Mouse (Mus musculus) lung, embryonic 16.5 days (tissue): ENCODE data around the gene Aip. TPM values are rescaled to one million over a fixed set of nuclear protein-coding genes. Genes with fewer than 3 reads are reported as not detected.

Experiments
- ATAC-seq: fragments of 200-750 bp; cut with Nextera tagmentation; 2 replicates; pipeline ENCODE4 v1.8.0; 2017; ENCODE audit warnings: low read depth, mild to moderate bottlenecking, moderate library complexity
- H3K27ac ChIP-seq: fragments of 300-500 bp; sonication (generic); 2 replicates; pipeline ENCODE4 v1.5.1; 2014; ENCODE audit warnings: mild to moderate bottlenecking, control low read depth, low read length
- H3K27me3 ChIP-seq: fragments of 300-500 bp; sonication (generic); 2 replicates; pipeline ENCODE4 v1.6.1; 2014; ENCODE audit warnings: low read depth, low read length, mixed read lengths; ENCODE audit not compliant: control insufficient read depth, insufficient read depth
- H3K36me3 ChIP-seq: fragments of 300-500 bp; sonication (generic); 2 replicates; pipeline ENCODE4 v1.6.1; 2014; ENCODE audit warnings: low read length; ENCODE audit not compliant: control insufficient read depth, insufficient read depth
- H3K4me1 ChIP-seq: fragments of 300-500 bp; sonication (generic); replicated peaks from 2 replicates; pipeline ENCODE4 v1.6.1; 2014; ENCODE audit warnings: low read length, mixed read lengths; ENCODE audit not compliant: control insufficient read depth, insufficient read depth
- H3K4me2 ChIP-seq: fragments of 300-500 bp; sonication (generic); 2 replicates; pipeline ENCODE4 v1.6.1; 2014; ENCODE audit warnings: low read depth, low read length, control low read depth
- H3K4me3 ChIP-seq: fragments of 300-500 bp; sonication (generic); 2 replicates; pipeline ENCODE4 v1.5.1; 2014; ENCODE audit warnings: mild to moderate bottlenecking, low read length, control low read depth
- H3K9ac ChIP-seq: fragments of 300-500 bp; sonication (generic); 2 replicates; pipeline ENCODE4 v1.6.1; 2014; ENCODE audit warnings: low read length, control low read depth
- H3K9me3 ChIP-seq: fragments of 300-500 bp; sonication (generic); 2 replicates; pipeline ENCODE4 v1.6.1; 2016; ENCODE audit warnings: low read length; ENCODE audit not compliant: control insufficient read depth
- WGBS: fragments of 180-500 bp; shearing (Covaris S2); extraction: QIAGEN DNeasy Blood & Tissue Kit; methylation state at CpG from one replicate; pipeline ENCODE4 v1.1.7; 2014; 5-methylcytosine and 5-hydroxymethylcytosine counted together
- polyA plus RNA-seq: library from polyadenylated mRNA; unstranded; fragments of >200 nt; fragmentation: Nextera tagmentation; extraction: Ambion mirVana; gene quantifications from 2 replicates; pipeline ENCODE4 v1.2.1, GENCODE M21; 2015

Aip gene
- polyA plus RNA-seq, 1 experiment from 2014 or later, result 102 TPM

DNA sequence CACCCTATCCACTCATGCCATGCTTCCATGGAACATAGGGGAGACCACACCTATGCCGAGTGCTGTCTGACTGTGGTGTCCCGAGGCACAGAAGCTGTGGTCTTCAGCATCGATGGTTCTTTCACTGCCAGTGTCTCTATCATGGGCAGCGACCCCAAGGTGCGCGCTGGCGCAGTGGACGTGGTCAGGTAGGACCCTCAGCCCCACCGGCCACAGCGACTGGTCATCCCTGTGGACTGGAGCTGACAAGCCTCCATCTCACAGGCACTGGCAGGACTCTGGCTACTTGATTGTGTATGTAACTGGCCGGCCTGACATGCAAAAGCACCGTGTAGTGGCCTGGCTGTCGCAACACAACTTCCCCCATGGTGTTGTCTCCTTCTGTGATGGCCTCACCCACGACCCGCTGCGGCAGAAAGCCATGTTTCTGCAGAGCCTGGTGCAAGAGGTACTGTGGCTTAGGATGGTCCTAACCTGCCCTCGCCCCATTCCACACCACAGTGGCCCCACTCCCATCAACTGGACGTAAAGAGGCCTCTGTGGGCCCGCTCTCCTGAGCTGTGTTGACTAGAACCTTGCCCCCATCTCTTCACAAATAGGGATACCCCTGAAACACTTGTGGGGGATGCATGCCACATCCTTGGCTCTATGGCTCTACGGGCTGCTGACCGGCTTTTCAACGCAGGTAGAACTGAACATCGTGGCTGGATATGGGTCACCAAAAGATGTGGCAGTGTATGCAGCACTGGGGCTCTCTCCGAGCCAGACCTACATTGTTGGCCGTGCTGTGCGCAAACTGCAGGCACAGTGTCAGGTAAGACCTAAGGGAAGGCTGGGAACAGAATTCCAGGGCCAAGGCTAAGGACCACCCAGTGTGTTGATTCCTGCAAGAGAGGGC, 13.3 kb downstream of the Aip start:
- H3K4me3 ChIP-seq, result no peak overlapping the region
- no peak overlapping the region for H3K27ac ChIP-seq
- ATAC-seq, result no peak
- no peaks in the 10 kb centered on the region for H3K27me3 ChIP-seq
- no peak overlapping the region for H3K4me2 ChIP-seq
- H3K4me1 ChIP-seq, result no peaks in the 10 kb centered on the region
- no peaks in the 10 kb centered on the region for H3K9me3 ChIP-seq
- H3K9ac ChIP-seq, result no peak overlapping the region
- whole genome bisulfite sequencing, result 92% methylated on average over 26 of the region's 26 CpGs
- H3K36me3 ChIP-seq, result peaks cover 15% of the 10 kb centered on the region

DNA sequence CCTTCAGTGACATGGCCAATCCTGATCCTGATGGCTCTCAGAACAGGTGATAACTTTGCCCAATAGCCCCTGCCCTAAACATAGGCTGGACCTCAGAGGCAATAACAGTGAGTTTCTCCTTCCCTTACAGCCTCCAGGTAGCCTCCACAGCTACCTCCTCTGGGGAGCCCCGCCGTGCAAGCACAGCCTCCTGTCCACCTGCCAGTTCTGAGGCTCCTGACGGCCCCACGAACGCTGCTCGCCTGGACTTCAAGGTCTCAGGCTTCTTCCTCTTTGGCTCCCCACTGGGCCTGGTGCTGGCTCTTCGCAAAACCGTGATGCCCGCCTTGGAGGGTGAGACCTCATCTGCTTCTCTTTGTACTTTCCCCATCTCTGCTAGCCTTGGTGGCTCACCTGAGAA, 17.1 kb downstream of the Aip start:
- ATAC-seq, result no peak
- H3K27me3 ChIP-seq, result no peaks in the 10 kb centered on the region
- peaks cover 2% of the 10 kb centered on the region; the same call in 1 of the 2 replicates for H3K36me3 ChIP-seq
- H3K9ac ChIP-seq, result no peak overlapping the region
- WGBS, result 81% methylated on average over 9 of the region's 9 CpGs
- H3K9me3 ChIP-seq, result no peaks in the 10 kb centered on the region
- no peaks in the 10 kb centered on the region for H3K4me1 ChIP-seq
- no peak overlapping the region for H3K4me2 ChIP-seq
- H3K27ac ChIP-seq, result no peak overlapping the region
- no peak overlapping the region for H3K4me3 ChIP-seq

DNA sequence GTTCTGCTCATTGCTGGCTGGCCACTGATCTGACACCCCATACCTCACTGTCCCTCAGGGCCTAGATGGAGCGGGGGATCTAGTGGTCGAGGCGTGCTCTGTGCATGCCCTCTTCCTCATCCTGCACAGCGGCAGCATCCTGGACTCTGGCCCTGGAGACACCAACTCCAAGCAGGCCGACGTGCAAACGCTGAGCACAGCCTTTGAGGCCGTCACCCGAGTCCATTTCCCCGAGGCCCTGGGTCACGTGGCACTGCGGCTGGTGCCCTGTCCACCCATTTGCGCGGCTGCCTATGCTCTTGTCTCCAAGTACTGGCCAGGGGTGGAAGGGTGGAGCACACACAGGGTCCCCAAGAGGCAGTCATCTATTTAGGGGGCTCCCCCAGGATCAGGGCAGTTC, 19.0 kb downstream of the Aip start:
- Histone ChIP-seq H3K27me3 (peaks cover 1% of the 10 kb centered on the region), H3K4me3 (no peak overlapping the region), H3K4me2 (no peak overlapping the region), H3K4me1 (no peaks in the 10 kb centered on the region), H3K9ac (no peak overlapping the region), H3K9me3 (no peaks in the 10 kb centered on the region), H3K27ac (no peak overlapping the region), H3K36me3 (no peaks in the 10 kb centered on the region; the same call in 1 of the 2 replicates)
- WGBS, result 88% methylated on average over 14 of the region's 14 CpGs
- no peak for ATAC-seq

DNA sequence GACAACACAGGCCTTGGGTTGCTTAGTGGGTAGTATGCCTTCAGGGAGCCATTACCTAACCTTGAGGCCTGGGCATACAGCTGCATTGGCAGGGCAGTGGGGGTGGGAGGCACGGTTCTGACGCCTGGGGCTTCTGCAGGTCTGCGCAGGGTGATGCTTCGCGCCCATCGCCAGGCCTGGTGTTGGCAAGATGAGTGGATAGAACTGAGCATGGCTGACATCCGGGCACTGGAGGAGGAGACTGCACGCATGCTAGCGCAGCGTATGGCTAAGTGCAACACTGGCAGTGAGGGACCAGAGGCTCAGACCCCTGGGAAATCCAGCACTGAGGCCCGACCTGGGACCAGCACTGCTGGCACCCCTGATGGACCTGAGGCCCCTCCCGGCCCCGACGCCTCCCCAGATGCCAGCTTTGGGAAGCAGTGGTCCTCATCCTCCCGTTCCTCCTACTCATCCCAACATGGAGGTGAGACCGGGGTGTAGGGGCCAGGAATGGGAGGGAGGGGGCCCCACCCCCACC, 20.9 kb downstream of the Aip start:
- no peak for ATAC-seq
- WGBS, result 87% methylated on average over 16 of the region's 16 CpGs
- H3K36me3 ChIP-seq, result no peaks in the 10 kb centered on the region

DNA sequence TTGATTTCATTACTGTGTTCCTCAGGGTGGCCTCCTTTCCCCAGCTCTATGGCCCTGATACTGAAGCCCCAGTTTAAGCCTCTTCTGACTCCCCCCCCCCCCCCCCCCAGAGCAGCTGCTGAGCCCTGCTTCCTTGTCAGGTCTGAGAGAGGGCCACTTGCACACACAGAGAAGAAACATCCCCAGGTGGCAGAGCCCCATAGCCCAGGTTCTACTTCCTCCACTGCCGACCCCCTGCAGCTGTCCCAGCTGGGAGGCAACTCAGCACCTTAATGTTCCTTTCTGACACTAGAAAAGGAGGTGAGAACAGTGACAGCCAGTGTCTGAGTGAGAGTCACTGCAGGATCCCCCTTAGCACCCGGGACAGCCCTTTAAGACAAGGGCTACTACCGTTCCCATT, 21.9 kb downstream of the Aip start:
- no peaks in the 10 kb centered on the region for H3K9me3 ChIP-seq
- ATAC-seq, result no peak
- H3K4me3 ChIP-seq, result no peak overlapping the region
- H3K9ac ChIP-seq, result no peak overlapping the region
- no peaks in the 10 kb centered on the region for H3K36me3 ChIP-seq
- H3K4me2 ChIP-seq, result no peak overlapping the region
- no peak overlapping the region for H3K27ac ChIP-seq
- H3K4me1 ChIP-seq, result peaks cover 22% of the 10 kb centered on the region
- H3K27me3 ChIP-seq, result peaks cover 18% of the 10 kb centered on the region
- 48% methylated on average over 3 of the region's 3 CpGs for WGBS

More for the DNA sequence above, 20.9 kb downstream of the Aip start:
- H3K4me1 ChIP-seq, result peaks cover 15% of the 10 kb centered on the region
- H3K27ac ChIP-seq, result no peak overlapping the region
- H3K4me2 ChIP-seq, result no peak overlapping the region
- no peak overlapping the region for H3K4me3 ChIP-seq
- no peak overlapping the region for H3K9ac ChIP-seq
- H3K9me3 ChIP-seq, result no peaks in the 10 kb centered on the region
- peaks cover 18% of the 10 kb centered on the region for H3K27me3 ChIP-seq

DNA sequence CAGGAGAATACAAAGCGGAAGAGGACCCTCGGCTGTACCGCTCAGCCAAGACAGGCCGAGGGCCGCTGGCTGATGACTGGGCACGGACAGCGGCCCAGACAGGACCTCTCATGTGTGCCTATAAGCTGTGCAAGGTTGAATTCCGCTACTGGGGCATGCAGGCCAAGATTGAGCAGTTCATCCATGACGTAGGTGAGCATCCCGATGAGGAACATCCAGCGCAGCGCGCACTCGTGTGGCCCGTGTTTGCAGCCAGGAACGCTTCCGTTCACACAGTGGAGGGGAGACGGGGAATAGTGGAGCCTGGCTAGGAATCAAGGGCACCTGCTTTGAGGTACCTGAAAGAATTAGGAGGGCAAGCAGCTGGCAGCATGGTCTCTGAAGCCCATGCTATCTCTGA, 22.4 kb downstream of the Aip start:
- Histone ChIP-seq H3K36me3 (no peaks in the 10 kb centered on the region), H3K4me2 (no peak overlapping the region), H3K4me1 (peaks cover 23% of the 10 kb centered on the region), H3K9me3 (no peaks in the 10 kb centered on the region), H3K27ac (no peak overlapping the region), H3K4me3 (no peak overlapping the region), H3K27me3 (peaks cover 18% of the 10 kb centered on the region), H3K9ac (no peak overlapping the region)
- no peak for ATAC-seq
- WGBS, result 88% methylated on average over 18 of the region's 18 CpGs

DNA sequence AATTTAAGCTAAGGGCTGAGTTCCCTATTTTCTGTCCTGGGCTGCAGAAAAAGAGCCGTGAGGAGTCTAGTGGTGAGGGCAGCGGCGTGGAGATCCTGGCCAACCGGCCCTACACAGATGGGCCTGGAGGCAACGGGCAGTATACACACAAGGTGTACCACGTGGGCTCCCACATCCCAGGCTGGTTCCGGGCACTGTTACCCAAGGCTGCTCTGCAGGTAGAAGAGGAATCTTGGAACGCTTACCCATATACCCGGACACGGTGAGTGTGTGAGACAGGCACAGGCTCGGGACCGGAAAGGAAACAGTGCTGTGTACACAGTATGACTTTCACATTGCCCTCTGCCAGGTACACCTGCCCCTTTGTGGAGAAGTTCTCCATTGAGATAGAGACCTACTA, 23.0 kb downstream of the Aip start:
- no peak for ATAC-seq
- no peak overlapping the region for H3K9ac ChIP-seq
- no peaks in the 10 kb centered on the region for H3K36me3 ChIP-seq
- H3K27ac ChIP-seq, result no peak overlapping the region
- peaks cover 23% of the 10 kb centered on the region for H3K4me1 ChIP-seq
- peaks cover 18% of the 10 kb centered on the region for H3K27me3 ChIP-seq
- no peak overlapping the region for H3K4me2 ChIP-seq
- WGBS, result 88% methylated on average over 12 of the region's 12 CpGs
- no peaks in the 10 kb centered on the region for H3K9me3 ChIP-seq
- no peak overlapping the region for H3K4me3 ChIP-seq

DNA sequence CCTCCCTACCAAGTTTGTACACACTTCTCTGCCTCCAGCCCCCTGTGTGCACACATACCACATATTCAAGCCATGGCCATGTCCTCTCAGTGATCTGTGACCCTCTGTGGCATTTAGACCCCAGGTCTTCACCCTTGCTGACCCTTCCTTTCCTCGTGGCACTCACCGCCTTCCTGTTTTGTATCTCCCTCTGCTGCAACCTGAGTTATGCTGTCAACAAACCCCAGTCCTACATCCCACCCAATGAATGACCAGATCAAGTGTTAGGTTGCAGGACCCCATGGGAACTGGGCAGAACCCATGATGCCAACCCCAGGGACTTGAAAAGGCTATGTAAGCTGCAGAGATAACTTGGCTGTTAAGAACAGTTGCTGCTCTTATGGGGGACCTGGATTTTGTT, 23.6 kb downstream of the Aip start:
- H3K27me3 ChIP-seq, result peaks cover 18% of the 10 kb centered on the region
- no peak for ATAC-seq
- WGBS, result 78% methylated on average over 2 of the region's 2 CpGs
- H3K9me3 ChIP-seq, result no peaks in the 10 kb centered on the region
- no peak overlapping the region for H3K9ac ChIP-seq
- H3K4me1 ChIP-seq, result peaks cover 23% of the 10 kb centered on the region
- H3K36me3 ChIP-seq, result no peaks in the 10 kb centered on the region
- H3K4me3 ChIP-seq, result no peak overlapping the region
- H3K4me2 ChIP-seq, result no peak overlapping the region
- H3K27ac ChIP-seq, result no peak overlapping the region

DNA sequence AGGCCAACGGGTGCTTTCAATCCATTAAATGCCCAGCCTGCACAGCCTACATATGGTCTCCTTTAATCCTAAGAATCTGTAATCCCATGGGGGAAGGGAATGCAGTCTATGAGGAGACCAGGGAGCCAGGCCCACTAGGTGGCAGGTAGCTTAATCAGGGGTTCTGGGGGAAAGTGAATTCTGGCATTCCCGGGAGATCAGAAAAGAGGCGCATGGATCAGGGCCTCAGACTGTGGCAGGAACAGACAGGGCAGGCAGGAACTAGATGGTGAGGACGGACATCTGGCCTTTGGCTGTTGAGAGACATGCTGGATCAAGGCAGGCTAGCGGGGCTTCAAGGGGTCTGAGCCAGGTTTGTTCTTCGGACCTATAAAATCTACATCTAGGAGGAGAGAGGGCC, 24.2 kb downstream of the Aip start:
- H3K4me3 ChIP-seq, result no peak overlapping the region
- H3K27ac ChIP-seq, result no peak overlapping the region
- peaks cover 18% of the 10 kb centered on the region for H3K27me3 ChIP-seq
- no peak for ATAC-seq
- H3K36me3 ChIP-seq, result no peaks in the 10 kb centered on the region
- WGBS, result 72% methylated on average over 6 of the region's 6 CpGs
- no peak overlapping the region for H3K9ac ChIP-seq
- no peak overlapping the region; the same call in 1 of the 2 replicates for H3K4me2 ChIP-seq
- H3K9me3 ChIP-seq, result no peaks in the 10 kb centered on the region
- peaks cover 23% of the 10 kb centered on the region for H3K4me1 ChIP-seq
